Mouse (Mus musculus) hindbrain, postnatal 0 days (tissue): ENCODE data around the gene Tgfbr3. TPM values are rescaled to one million over a fixed set of nuclear protein-coding genes. Genes with fewer than 3 reads are reported as not detected.

ENCODE experiments used
- ATAC-seq: fragments of 200-750 bp; cut with Nextera tagmentation; 2 replicates; pipeline ENCODE4 v1.8.0; 2017; ENCODE audit warnings: mild to moderate bottlenecking, moderate TSS enrichment, moderate library complexity
- DNase-seq: peaks from one replicate; pipeline ENCODE4 v3.0.0-alpha.2; 2015; ENCODE audit warnings: low spot score
- H3K27ac ChIP-seq: fragments of 300-500 bp; sonication (generic); 2 replicates; pipeline ENCODE4 v1.5.1; 2014; ENCODE audit warnings: mild to moderate bottlenecking
- H3K27me3 ChIP-seq: fragments of 300-500 bp; sonication (generic); 2 replicates; pipeline ENCODE4 v1.6.1; 2014; ENCODE audit warnings: low read length, mixed read lengths; ENCODE audit not compliant: insufficient read depth
- H3K36me3 ChIP-seq: fragments of 300-500 bp; sonication (generic); 2 replicates; pipeline ENCODE4 v1.6.1; 2014; ENCODE audit warnings: low read length, mixed read lengths; ENCODE audit not compliant: insufficient read depth
- H3K4me1 ChIP-seq: fragments of 300-500 bp; sonication (generic); 2 replicates; pipeline ENCODE4 v1.6.1; 2014; ENCODE audit warnings: antibody characterized with exemption, low read length, mixed read lengths; ENCODE audit not compliant: insufficient read depth
- H3K4me2 ChIP-seq: fragments of 300-500 bp; sonication (generic); 2 replicates; pipeline ENCODE4 v1.6.1; 2014; ENCODE audit warnings: low read depth, mild to moderate bottlenecking, low read length, moderate library complexity, mixed read lengths
- H3K4me3 ChIP-seq: fragments of 300-500 bp; sonication (generic); 2 replicates; pipeline ENCODE4 v1.5.1; 2014; ENCODE audit warnings: low read length
- H3K9ac ChIP-seq: fragments of 300-500 bp; sonication (generic); replicated peaks from 2 replicates; pipeline ENCODE4 v1.6.1; 2014; ENCODE audit warnings: mild to moderate bottlenecking, low read length, moderate library complexity, mixed read lengths
- H3K9me3 ChIP-seq: fragments of 300-500 bp; sonication (generic); 2 replicates; pipeline ENCODE4 v1.6.1; 2016; ENCODE audit warnings: low read length, mixed read lengths
- CTCF ChIP-seq: IDR thresholded peaks from 2 replicates; pipeline ENCODE4 v1.5.1; 2016; ENCODE audit warnings: antibody characterized with exemption, control low read depth, low read depth
- WGBS: fragments of 180-500 bp; shearing (Covaris S2); extraction: QIAGEN DNeasy Blood & Tissue Kit; methylation state at CpG from one replicate; pipeline ENCODE4 v1.1.7; 2014; 5-methylcytosine and 5-hydroxymethylcytosine counted together
- polyA plus RNA-seq: library from polyadenylated mRNA; unstranded; fragments of >200 nt; fragmentation: Nextera tagmentation; extraction: Ambion mirVana; gene quantifications from 2 replicates; pipeline ENCODE4 v1.2.1, GENCODE M21; 2015
- total RNA-seq: library from RNA; depleted of rRNA; stranded (reverse); fragments of >200 nt; gene quantifications from 2 replicates; pipeline ENCODE4 v1.2.3, GENCODE M21; 2014

Tgfbr3 gene
- total and polyA plus RNA-seq, 2 experiments from 2014 or later = 4.8 to 21.7 TPM

DNA sequence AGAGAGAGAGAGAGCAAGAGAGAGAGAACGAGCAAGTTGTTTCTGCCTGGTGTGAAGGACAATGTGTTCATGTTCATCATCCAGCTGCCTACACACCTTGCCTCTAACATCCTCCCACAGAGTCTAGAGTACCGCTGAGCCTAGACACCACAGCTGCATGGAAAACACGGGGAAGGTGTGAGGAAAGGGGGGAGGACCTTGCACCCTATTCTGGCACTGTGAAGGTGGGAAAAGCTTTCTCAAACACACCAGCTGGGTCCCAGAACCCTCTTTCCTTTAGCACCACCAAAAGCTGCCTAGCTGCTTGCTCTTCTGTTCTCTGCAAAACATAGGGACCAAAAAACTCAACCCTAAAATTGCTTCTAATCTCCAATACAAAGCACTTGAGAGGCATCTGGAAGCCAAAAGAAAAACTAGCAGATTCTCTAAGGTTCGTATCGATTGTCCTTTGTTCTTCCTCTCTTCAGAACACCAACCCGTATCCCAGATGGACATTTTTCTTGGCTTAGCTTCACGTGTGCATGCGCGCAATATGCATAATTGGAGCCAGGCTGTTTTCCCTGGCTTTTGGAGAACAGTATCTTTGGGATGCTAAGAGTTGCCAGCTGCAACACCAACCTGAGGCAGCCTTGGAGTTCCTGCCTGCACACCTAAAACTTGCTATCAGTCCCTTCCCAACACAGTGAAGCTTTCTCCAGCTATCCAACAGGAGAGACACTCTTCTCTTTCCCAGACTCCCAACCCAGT is 6.7 kb downstream of the Tgfbr3 start:
- ATAC-seq (no peak), DNase-seq (no peak)
- no peak overlapping the region for H3K9ac ChIP-seq
- no peak for TF ChIP-seq CTCF
- H3K36me3 ChIP-seq = no peaks in the 10 kb centered on the region
- no peak overlapping the region for H3K4me2 ChIP-seq
- H3K4me3 ChIP-seq = no peak overlapping the region
- H3K27ac ChIP-seq = no peak overlapping the region
- H3K4me1 ChIP-seq = no peaks in the 10 kb centered on the region
- H3K27me3 ChIP-seq = no peaks in the 10 kb centered on the region
- 70% methylated on average over 9 of the region's 9 CpGs for WGBS
- H3K9me3 ChIP-seq = no peaks in the 10 kb centered on the region

DNA sequence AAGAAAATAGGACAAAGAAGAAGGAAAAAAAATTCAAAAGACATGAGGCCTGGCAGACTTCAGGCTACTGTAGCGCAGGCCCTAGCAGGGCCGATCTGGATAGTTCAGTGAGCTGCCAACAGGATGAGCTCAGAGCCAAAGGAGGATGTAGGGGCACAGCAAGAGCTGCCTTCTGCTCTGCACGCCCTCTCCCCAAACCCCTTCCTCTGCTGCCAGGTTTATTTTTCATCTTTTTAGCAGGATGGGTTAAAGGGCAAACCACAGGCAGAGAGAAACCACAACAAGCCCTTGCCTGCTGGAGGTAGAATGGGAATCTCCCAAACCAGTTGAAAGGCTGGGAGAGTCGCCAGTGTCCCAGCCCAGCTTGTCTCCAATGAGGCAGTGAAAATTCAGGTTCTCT is 10.2 kb downstream of the Tgfbr3 start:
- H3K27ac ChIP-seq = no peak overlapping the region
- 44% methylated on average over 4 of the region's 4 CpGs for WGBS
- no peaks in the 10 kb centered on the region for H3K9me3 ChIP-seq
- no peaks in the 10 kb centered on the region for H3K27me3 ChIP-seq
- H3K9ac ChIP-seq = no peak overlapping the region
- H3K4me3 ChIP-seq = no peak overlapping the region
- no peaks in the 10 kb centered on the region for H3K4me1 ChIP-seq
- TF ChIP-seq CTCF = no peak
- ATAC-seq = peak; percentile 72; the same call in 1 of the 2 replicates
- DNase-seq = peak; percentile 64
- no peak overlapping the region for H3K4me2 ChIP-seq
- H3K36me3 ChIP-seq = no peaks in the 10 kb centered on the region

DNA sequence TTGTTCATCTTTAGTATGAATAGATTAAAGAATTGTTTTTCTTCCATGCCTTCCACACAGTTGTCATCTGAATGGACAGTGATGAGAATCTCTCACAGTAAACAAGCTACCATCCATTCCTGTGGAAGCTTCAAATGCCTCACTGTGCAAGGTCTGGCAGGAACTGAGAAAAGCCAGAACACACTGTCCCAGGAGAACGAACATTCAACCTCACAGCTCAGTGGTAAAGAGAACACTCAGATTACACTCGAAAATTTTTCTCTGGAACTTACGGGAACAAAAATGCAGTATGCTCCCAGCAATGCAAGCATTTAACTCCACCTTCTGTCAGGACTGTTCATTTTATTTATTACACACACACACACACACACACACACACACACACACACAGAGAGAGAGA is 13.2 kb downstream of the Tgfbr3 start:
- ATAC-seq = no peak
- no peak for TF ChIP-seq CTCF
- WGBS = 76% methylated on average over 3 of the region's 3 CpGs

DNA sequence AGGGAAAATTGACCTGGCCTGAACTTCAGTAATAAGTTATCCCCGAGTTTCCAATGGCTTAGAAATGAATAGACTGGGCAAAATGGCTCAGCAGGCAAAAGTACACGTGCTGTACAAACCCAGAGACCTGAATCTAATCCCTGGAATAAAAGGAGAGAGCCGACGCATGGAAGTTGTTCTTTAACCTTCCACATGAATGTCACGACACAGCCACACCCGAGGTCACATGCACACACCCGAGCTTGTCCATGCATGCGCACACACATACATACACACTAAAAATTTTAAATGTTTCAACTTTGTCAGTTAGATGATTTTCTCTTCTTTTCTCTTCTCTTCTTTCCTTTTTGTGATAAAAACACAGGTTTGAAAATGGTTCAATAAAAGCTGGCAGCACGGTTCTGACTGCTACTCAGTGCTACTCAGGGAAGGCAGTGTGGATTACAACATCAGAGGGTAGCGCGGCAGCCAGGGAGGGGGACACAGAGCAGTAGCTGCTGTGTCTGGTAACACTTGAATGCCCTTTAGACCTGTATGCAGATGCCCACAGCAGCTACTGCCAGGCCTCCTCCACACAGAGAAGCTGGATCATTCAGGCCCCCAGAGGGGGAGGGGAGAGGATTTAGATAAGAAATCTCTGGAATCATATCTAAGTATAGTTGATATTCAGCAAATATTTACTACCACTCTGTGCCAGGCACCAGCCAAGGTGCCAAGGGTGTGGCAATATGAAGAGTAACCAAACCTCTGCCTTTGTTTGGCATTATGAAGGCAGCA is 17.0 kb downstream of the Tgfbr3 start:
- no peaks in the 10 kb centered on the region for H3K9me3 ChIP-seq
- WGBS = 57% methylated on average over 11 of the region's 11 CpGs
- TF ChIP-seq CTCF = no peak
- H3K9ac ChIP-seq = no peak overlapping the region
- H3K36me3 ChIP-seq = no peaks in the 10 kb centered on the region
- ATAC-seq (no peak), DNase-seq (no peak)
- H3K27ac ChIP-seq = no peak overlapping the region
- no peak overlapping the region for H3K4me2 ChIP-seq
- no peak overlapping the region for H3K4me3 ChIP-seq
- no peaks in the 10 kb centered on the region; the same call in 1 of the 2 replicates for H3K4me1 ChIP-seq
- H3K27me3 ChIP-seq = peaks cover under 1% of the 10 kb centered on the region; the same call in 1 of the 2 replicates

More for the DNA sequence above, 13.2 kb downstream of the Tgfbr3 start:
- no peak overlapping the region for H3K27ac ChIP-seq
- H3K27me3 ChIP-seq = no peaks in the 10 kb centered on the region
- H3K4me3 ChIP-seq = no peak overlapping the region
- no peak overlapping the region for H3K4me2 ChIP-seq
- no peaks in the 10 kb centered on the region for H3K9me3 ChIP-seq
- no peak overlapping the region for H3K9ac ChIP-seq
- H3K36me3 ChIP-seq = no peaks in the 10 kb centered on the region
- no peaks in the 10 kb centered on the region for H3K4me1 ChIP-seq
- DNase-seq = no peak

DNA sequence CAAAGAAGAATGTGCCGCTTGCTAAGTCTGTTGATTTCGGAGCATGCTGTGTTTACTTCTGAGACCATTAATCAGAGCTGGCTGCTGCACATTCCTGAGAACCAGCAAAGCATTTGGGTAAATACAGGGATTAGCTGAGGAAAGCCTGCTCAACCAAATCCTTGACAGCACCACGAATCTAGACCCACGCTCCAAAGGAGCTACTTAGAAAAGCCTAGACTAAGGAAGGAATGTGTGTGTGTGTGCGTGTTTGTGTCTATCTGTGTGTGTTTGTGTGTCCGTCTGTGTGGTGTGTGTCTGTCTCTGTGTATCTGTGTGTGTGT is 20.5 kb downstream of the Tgfbr3 start:
- Histone ChIP-seq H3K27ac (peak overlapping the region; percentile 0; the same call in 1 of the 2 replicates), H3K36me3 (no peaks in the 10 kb centered on the region), H3K4me2 (no peak overlapping the region), H3K4me1 (no peaks in the 10 kb centered on the region; the same call in 1 of the 2 replicates), H3K27me3 (peaks cover 5% of the 10 kb centered on the region), H3K4me3 (no peak overlapping the region), H3K9me3 (no peaks in the 10 kb centered on the region), H3K9ac (no peak overlapping the region)
- no peak for TF ChIP-seq CTCF
- 30% methylated on average over 6 of the region's 6 CpGs for WGBS
- DNase-seq = peak; percentile 42
- ATAC-seq = peak; percentile 24; the same call in 1 of the 2 replicates

DNA sequence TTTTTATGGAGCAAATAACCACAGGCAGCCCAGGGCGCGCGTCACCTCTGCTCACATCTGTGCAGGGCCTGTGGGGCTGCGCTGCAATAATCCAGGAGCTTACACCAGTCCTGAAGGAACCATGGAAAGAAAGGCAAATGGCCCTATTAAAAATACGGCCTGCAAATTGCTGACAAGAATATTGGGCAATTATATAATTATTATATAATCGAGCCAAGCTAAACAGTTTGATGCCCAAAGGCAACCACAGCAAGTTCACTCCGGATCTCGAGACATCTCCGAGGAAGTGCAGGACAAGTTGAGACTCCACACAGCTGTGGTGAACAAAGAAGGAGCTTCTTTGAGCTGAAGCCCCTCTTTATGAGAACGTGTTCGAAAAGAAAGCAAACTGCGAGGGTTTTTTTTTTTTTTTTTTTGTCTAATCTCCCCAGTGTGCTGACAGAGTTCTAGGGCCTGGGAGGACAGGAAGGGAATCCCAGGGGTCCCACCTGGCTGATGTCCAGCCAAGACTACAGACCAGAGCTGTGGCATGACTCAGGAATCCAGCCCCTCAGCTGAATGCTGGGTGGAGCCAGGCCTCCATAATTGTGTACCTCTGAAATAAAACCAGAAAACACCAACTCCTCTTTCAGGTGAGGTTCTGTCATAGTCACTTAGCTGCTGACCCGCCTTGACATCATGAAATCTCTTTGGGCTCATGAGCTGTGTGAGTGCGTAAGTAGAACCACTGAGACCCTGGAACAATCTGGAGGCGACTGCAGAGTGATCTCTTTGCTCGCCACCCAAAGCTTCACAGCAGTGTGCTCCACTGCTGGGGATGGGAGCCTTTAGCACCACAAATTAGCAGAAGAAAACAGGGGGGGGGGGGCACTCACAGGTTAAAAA is 21.1 kb downstream of the Tgfbr3 start:
- 49% methylated on average over 16 of the region's 16 CpGs for WGBS
- H3K9ac ChIP-seq = no peak overlapping the region
- TF ChIP-seq CTCF = no peak
- peak overlapping the region; percentile 0; the same call in 1 of the 2 replicates for H3K27ac ChIP-seq
- no peak overlapping the region for H3K4me3 ChIP-seq
- no peaks in the 10 kb centered on the region for H3K9me3 ChIP-seq
- H3K4me2 ChIP-seq = no peak overlapping the region
- no peaks in the 10 kb centered on the region for H3K36me3 ChIP-seq
- H3K4me1 ChIP-seq = no peaks in the 10 kb centered on the region; the same call in 1 of the 2 replicates
- ATAC-seq (peak; percentile 38; the same call in 1 of the 2 replicates), DNase-seq (no peak)
- peaks cover 5% of the 10 kb centered on the region for H3K27me3 ChIP-seq
